19 mouse cellular contexts compared by ENCODE assay signal in genomic region chr13:112120346-112120745, GRCm38 (mm10).
DNase-seq lines count a peak whose midpoint lies in the region; ATAC-seq and TF ChIP-seq lines count a peak whose summit lies in the region.
"Had no signal": no experiment of that assay in that cellular context is flagged by ENCODE, and none has a peak within 500 bp of the region (broad histone marks: within the 10 kb centered on the region; RNA-seq: fewer than 3 reads in every experiment).

No protein-coding gene starts in this region.

- no peaks in the 10 kb centered on the region for H3K27me3 ChIP-seq in heart, adult 2 months (ENCODE audit: control insufficient read depth, insufficient read depth, low read length)
- no peaks in the 10 kb centered on the region for H3K27me3 ChIP-seq in kidney, adult 2 months (replicated peaks; ENCODE audit: control insufficient read depth, insufficient read depth, low read length)
- H3K27me3 ChIP-seq in kidney, embryonic 14.5 days (ENCODE audit: control insufficient read depth, insufficient read depth, low read length): no peaks in the 10 kb centered on the region
- H3K27me3 ChIP-seq in heart, embryonic 15.5 days: no peaks in the 10 kb centered on the region
- H3K27me3 ChIP-seq: Patski; stomach, embryonic 15.5 days had no signal

- no peak for DNase-seq in heart, adult 2 months
- DNase-seq in heart, postnatal 10 days: no peak
- DNase-seq in kidney, adult 2 months: no peak
- peak; percentile 46 for DNase-seq in brain, embryonic 14.5 days (ENCODE audit: low read depth)
- DNase-seq in cerebellum, adult 9-11 months: no peak
- DNase-seq: adrenal gland, postnatal 25 days; cerebellum, adult 9-10 months; gastrocnemius, postnatal 10 days; liver; liver, postnatal 0 days; lung, postnatal 36 days; thymus, adult 2 months had no signal

- no peak for TF ChIP-seq POLR2A in heart, adult 2 months (IDR thresholded peaks at IDR 0.05; ENCODE audit: insufficient read depth, low read depth, low read length)
- no peak for TF ChIP-seq POLR2A in kidney, adult 2 months (IDR thresholded peaks at IDR 0.05; ENCODE audit: low read depth, low read length)
- TF ChIP-seq POLR2A in brain, embryonic 14.5 days (IDR thresholded peaks at IDR 0.05; ENCODE audit: borderline replicate concordance, extremely low read depth, insufficient read depth, insufficient read length, poor library complexity, severe bottlenecking): no peak

- H3K4me2 ChIP-seq in kidney, embryonic 14.5 days (replicated peaks; ENCODE audit: low read depth, low read length): no peak overlapping the region
- no peak overlapping the region for H3K4me2 ChIP-seq in heart, embryonic 15.5 days
- H3K4me2 ChIP-seq: stomach, embryonic 15.5 days had no signal

- H3K27ac ChIP-seq in heart, adult 2 months: peak overlapping the region; percentile 80
- H3K27ac ChIP-seq in kidney, adult 2 months (ENCODE audit: insufficient read depth, low read depth, low read length): peak overlapping the region; percentile 84
- no peak overlapping the region for H3K27ac ChIP-seq in kidney, embryonic 14.5 days (ENCODE audit: low read depth, low read length)
- peak overlapping the region; percentile 43 for H3K27ac ChIP-seq in heart, embryonic 15.5 days
- H3K27ac ChIP-seq: hindbrain, embryonic 10.5 days; stomach, embryonic 15.5 days had no signal

- no peak overlapping the region for H3K4me3 ChIP-seq in heart, adult 2 months
- H3K4me3 ChIP-seq in kidney, adult 2 months (ENCODE audit: insufficient read depth, low read depth, low read length): no peak overlapping the region
- H3K4me3 ChIP-seq in kidney, embryonic 14.5 days (ENCODE audit: low read length): no peak overlapping the region
- no peak overlapping the region for H3K4me3 ChIP-seq in heart, embryonic 15.5 days
- H3K4me3 ChIP-seq: hindbrain, embryonic 10.5 days; stomach, embryonic 15.5 days had no signal

- intact Hi-C loops in heart, adult 2 months (cut with DNase I): no loop called here
- intact Hi-C loops in heart, postnatal 10 days (cut with DNase I): no loop called here

- H3K36me3 ChIP-seq in heart, adult 2 months (ENCODE audit: control insufficient read depth, insufficient read depth, low read length): peaks cover 2% of the 10 kb centered on the region; the same call in 1 of the 2 replicates
- no peaks in the 10 kb centered on the region for H3K36me3 ChIP-seq in kidney, adult 2 months (ENCODE audit: control insufficient read depth, insufficient read depth, low read length)
- no peaks in the 10 kb centered on the region for H3K36me3 ChIP-seq in kidney, embryonic 14.5 days (ENCODE audit: control insufficient read depth, insufficient read depth, low read length)
- no peaks in the 10 kb centered on the region for H3K36me3 ChIP-seq in heart, embryonic 15.5 days
- H3K36me3 ChIP-seq: hindbrain, embryonic 10.5 days; stomach, embryonic 15.5 days had no signal

- WGBS in heart, adult 2 months: 51% methylated on average over 4 of the region's 4 CpGs
- WGBS in kidney, adult 2 months: 61% methylated on average over 4 of the region's 4 CpGs
- 45% methylated on average over 4 of the region's 4 CpGs for WGBS in kidney, embryonic 14.5 days
- 71% methylated on average over 4 of the region's 4 CpGs for WGBS in heart, embryonic 15.5 days

- no peak for TF ChIP-seq CTCF in heart, adult 2 months (IDR thresholded peaks at IDR 0.05)
- TF ChIP-seq CTCF in kidney, adult 2 months (conservative IDR thresholded peaks at IDR 0.05; ENCODE audit: insufficient read depth, insufficient read length, low read depth, low read length): no peak
- TF ChIP-seq CTCF in brain, embryonic 14.5 days (IDR thresholded peaks at IDR 0.05; ENCODE audit: borderline replicate concordance, extremely low read depth, insufficient read depth, insufficient read length): no peak

- no peaks in the 10 kb centered on the region for H3K79me2 ChIP-seq in heart, adult 2 months (replicated peaks; ENCODE audit: control insufficient read depth, insufficient read depth, low read length)

- no peak for ATAC-seq in kidney, embryonic 14.5 days (ENCODE audit: low FRiP score, low TSS enrichment)
- peak; percentile 42; the same call in 1 of the 2 replicates for ATAC-seq in heart, embryonic 15.5 days (replicated peaks; ENCODE audit: insufficient number of reproducible peaks, insufficient read depth, low FRiP score, low read depth)
- ATAC-seq: activated CD4-positive, CD25-positive, alpha-beta regulatory T cell, adult 4 months; inflammation-experienced regulatory T-cells, adult 6 months; liver, postnatal 0 days had no signal

- no peak for TF ChIP-seq EP300 in heart, adult 2 months (IDR thresholded peaks at IDR 0.05; ENCODE audit: insufficient read depth, low read depth, low read length)

- H3K9ac ChIP-seq in heart, adult 2 months (ENCODE audit: low read depth, low read length): no peak overlapping the region
- no peak overlapping the region for H3K9ac ChIP-seq in kidney, embryonic 14.5 days (ENCODE audit: low read depth, low read length)
- H3K9ac ChIP-seq in heart, embryonic 15.5 days: no peak overlapping the region
- H3K9ac ChIP-seq: liver, postnatal 0 days; stomach, embryonic 15.5 days had no signal

- H3K4me1 ChIP-seq in heart, adult 2 months (ENCODE audit: control insufficient read depth, insufficient read depth, low read length): peaks cover 16% of the 10 kb centered on the region
- peaks cover 11% of the 10 kb centered on the region; the same call in 1 of the 2 replicates for H3K4me1 ChIP-seq in kidney, adult 2 months (ENCODE audit: control insufficient read depth, insufficient read depth, low read length)
- H3K4me1 ChIP-seq in kidney, embryonic 14.5 days (ENCODE audit: control insufficient read depth, insufficient read depth, low read length): peaks cover 19% of the 10 kb centered on the region
- peaks cover 47% of the 10 kb centered on the region for H3K4me1 ChIP-seq in heart, embryonic 15.5 days (replicated peaks)

- H3K9me3 ChIP-seq in kidney, embryonic 14.5 days (ENCODE audit: control insufficient read depth, low read length): no peaks in the 10 kb centered on the region
- no peaks in the 10 kb centered on the region for H3K9me3 ChIP-seq in heart, embryonic 15.5 days (replicated peaks)
- H3K9me3 ChIP-seq: hindbrain, embryonic 10.5 days; stomach, embryonic 15.5 days had no signal
